8 mouse cellular contexts compared by ENCODE assay signal in genomic region chr7:27859301-27860251, GRCm38 (mm10). TPM values are rescaled to one million over a fixed set of nuclear protein-coding genes. Genes with fewer than 3 reads are reported as not detected.
A peak's percentile ranks its signal among the peaks of the same experiment; 100 is the strongest.
DNase-seq lines count a peak whose midpoint lies in the region; ATAC-seq and TF ChIP-seq lines count a peak whose summit lies in the region.

No protein-coding gene starts in this region.

- H3K9me3 ChIP-seq in hindbrain, postnatal 0 days (ENCODE audit: low read length) = no peaks in the 10 kb centered on the region
- no peaks in the 10 kb centered on the region for H3K9me3 ChIP-seq in megakaryocyte, embryonic 14.5 days

- no peak overlapping the region for H3K27ac ChIP-seq in cerebellum, adult 2 months (ENCODE audit: insufficient read depth, low read length)
- peak overlapping the region; percentile 81 for H3K27ac ChIP-seq in embryonic fibroblast, embryonic 13.5 days (ENCODE audit: insufficient read depth, low read length)
- H3K27ac ChIP-seq in hindbrain, postnatal 0 days = peak overlapping the region; percentile 51; the same call in 1 of the 2 replicates

- no peak for TF ChIP-seq CTCF in cerebellum, adult 2 months (IDR thresholded peaks at IDR 0.05; ENCODE audit: borderline replicate concordance, insufficient read depth, low read depth, low read length)
- TF ChIP-seq CTCF in C2C12 (IDR thresholded peaks at IDR 0.05; ENCODE audit: control insufficient read depth, insufficient read depth, insufficient read length) = no peak
- TF ChIP-seq CTCF in embryonic fibroblast, embryonic 13.5 days (IDR thresholded peaks at IDR 0.05; ENCODE audit: borderline replicate concordance, insufficient read depth, low read length) = no peak
- no peak for TF ChIP-seq CTCF in hindbrain, postnatal 0 days (IDR thresholded peaks at IDR 0.05; ENCODE audit: low read depth)

- peak; percentile 43; the same call in 1 of the 2 replicates for ATAC-seq in hindbrain, postnatal 0 days

- DNase-seq in cerebellum, adult 2 months = peak in 1 of 2 experiments; percentile 30
- no peak for DNase-seq in cerebellum, adult 18-20 months
- DNase-seq in hindbrain, postnatal 0 days (ENCODE audit: low spot score) = peak; percentile 21
- no peak for DNase-seq in thymus, postnatal 36 days
- DNase-seq in urinary bladder, adult 2 months (ENCODE audit: low spot score) = no peak

- peak overlapping the region; percentile 75 for H3K4me2 ChIP-seq in hindbrain, postnatal 0 days (ENCODE audit: low read depth, low read length)

- H3K79me3 ChIP-seq in C2C12 (ENCODE audit: low read depth) = no peaks in the 10 kb centered on the region

- TF ChIP-seq POLR2A in cerebellum, adult 2 months (IDR thresholded peaks at IDR 0.05; ENCODE audit: borderline replicate concordance, insufficient read depth, low read length) = no peak
- no peak for TF ChIP-seq POLR2A in embryonic fibroblast, embryonic 13.5 days (IDR thresholded peaks at IDR 0.05; ENCODE audit: low read depth, low read length)

- WGBS in cerebellum, adult 2 months = 5% methylated on average over 10 of the region's 10 CpGs
- 24% methylated on average over 10 of the region's 10 CpGs for WGBS in hindbrain, postnatal 0 days

- no peaks in the 10 kb centered on the region for H3K27me3 ChIP-seq in cerebellum, adult 2 months (ENCODE audit: control insufficient read depth, insufficient read depth, low read length)
- H3K27me3 ChIP-seq in C2C12 (ENCODE audit: control insufficient read depth, insufficient read depth, insufficient read length) = no peaks in the 10 kb centered on the region
- H3K27me3 ChIP-seq in hindbrain, postnatal 0 days (ENCODE audit: insufficient read depth, low read length) = no peaks in the 10 kb centered on the region
- no peaks in the 10 kb centered on the region for H3K27me3 ChIP-seq in megakaryocyte, embryonic 14.5 days (replicated peaks)

- H3K79me2 ChIP-seq in C2C12 (ENCODE audit: control insufficient read depth, insufficient read depth) = no peaks in the 10 kb centered on the region

- no peaks in the 10 kb centered on the region for H3K4me1 ChIP-seq in cerebellum, adult 2 months (ENCODE audit: control insufficient read depth, insufficient read depth, low read length)
- no peaks in the 10 kb centered on the region; the same call in none of the 2 replicates for H3K4me1 ChIP-seq in embryonic fibroblast, embryonic 13.5 days (ENCODE audit: control insufficient read depth, insufficient read depth, low read length)
- no peaks in the 10 kb centered on the region for H3K4me1 ChIP-seq in hindbrain, postnatal 0 days (ENCODE audit: insufficient read depth, low read length)
- H3K4me1 ChIP-seq in megakaryocyte, embryonic 14.5 days = peaks cover 23% of the 10 kb centered on the region

- H3ac ChIP-seq in C2C12 (ENCODE audit: control insufficient read depth, insufficient read length, low read depth) = peak overlapping the region; percentile 44

- H3K9ac ChIP-seq in hindbrain, postnatal 0 days (replicated peaks; ENCODE audit: low read length) = peak overlapping the region; percentile 43; the same call in 1 of the 2 replicates

- H3K4me3 ChIP-seq in cerebellum, adult 2 months (replicated peaks; ENCODE audit: insufficient read depth, low read depth, low read length) = peak overlapping the region; percentile 79
- peak overlapping the region; percentile 37 for H3K4me3 ChIP-seq in C2C12 (ENCODE audit: insufficient read depth, poor library complexity, severe bottlenecking)
- peak overlapping the region; percentile 70 for H3K4me3 ChIP-seq in embryonic fibroblast, embryonic 13.5 days (ENCODE audit: insufficient read depth, low read length)
- peak overlapping the region; percentile 44 for H3K4me3 ChIP-seq in hindbrain, postnatal 0 days (ENCODE audit: low read length)
- peak overlapping the region; percentile 95 for H3K4me3 ChIP-seq in megakaryocyte, embryonic 14.5 days (replicated peaks)

- H3K36me3 ChIP-seq in C2C12 (ENCODE audit: control insufficient read depth, insufficient read depth) = peaks cover 4% of the 10 kb centered on the region
- no peaks in the 10 kb centered on the region for H3K36me3 ChIP-seq in hindbrain, postnatal 0 days (ENCODE audit: insufficient read depth, low read length)
- H3K36me3 ChIP-seq in megakaryocyte, embryonic 14.5 days (replicated peaks; ENCODE audit: low read length) = peaks cover 11% of the 10 kb centered on the region

TF ChIP-seq in C2C12, 6 proteins besides CTCF, POLR2A, EP300 and RAD21:
- no peak for TF ChIP-seq MYOD1 (IDR thresholded peaks at IDR 0.05; ENCODE audit: control insufficient read depth, insufficient read length, low read depth)
- no peak for TF ChIP-seq MYOG (IDR thresholded peaks at IDR 0.05; ENCODE audit: control insufficient read depth, extremely low read depth, insufficient read length)
- no peak for TF ChIP-seq FOSL1 (IDR thresholded peaks at IDR 0.05; ENCODE audit: insufficient read depth, low read length, poor library complexity, severe bottlenecking)
- no peak for TF ChIP-seq USF1 (IDR thresholded peaks at IDR 0.05; ENCODE audit: low read depth)
- no peak for TF ChIP-seq CEBPB (IDR thresholded peaks at IDR 0.05; ENCODE audit: low read depth)
- TF ChIP-seq MAX (IDR thresholded peaks at IDR 0.05) = no peak

RNA-seq across cellular contexts. Expression of gene Zfp607a, which starts 2.2 kb away (rescaled TPM):
- 0.62 and 0.70 TPM in 2 replicates for polyA plus RNA-seq in cerebellum, adult 2 months (2012; rRNA removed)
- 0.69 TPM for polyA plus RNA-seq in C2C12 (2012; fragmentation: generic; extraction: Trizol)
- polyA plus RNA-seq in embryonic fibroblast, embryonic 13.5 days (2011; ENCODE audit: insufficient read length, low read depth, missing spikeins) = 3.5 and 3.8 TPM in 2 replicates
- total RNA-seq in hindbrain, postnatal 0 days (2014; rRNA removed) = 1.5 and 2.1 TPM in 2 replicates
- 0.39 and 0.90 TPM in 2 replicates for polyA plus RNA-seq in hindbrain, postnatal 0 days (2015; fragmentation: Nextera tagmentation; extraction: Ambion mirVana)
- polyA plus RNA-seq in megakaryocyte, embryonic 14.5 days (2012; ENCODE audit: insufficient read depth, low replicate concordance) = not detected in 2 replicates
- polyA plus RNA-seq in urinary bladder, adult 2 months (2012; rRNA removed) = 3.1 and 3.3 TPM in 2 replicates

RNA-seq across cellular contexts. Expression of gene Zfp59, which starts 21.2 kb away (rescaled TPM):
- polyA plus RNA-seq in cerebellum, adult 2 months (2012; rRNA removed) = 4.0 and 4.4 TPM in 2 replicates
- polyA plus RNA-seq in C2C12 (2012; fragmentation: generic; extraction: Trizol) = 0.85 TPM
- 3.1 and 4.1 TPM in 2 replicates for polyA plus RNA-seq in embryonic fibroblast, embryonic 13.5 days (2011; ENCODE audit: insufficient read length, low read depth, missing spikeins)
- 3.7 and 6.7 TPM in 2 replicates for total RNA-seq in hindbrain, postnatal 0 days (2014; rRNA removed)
- 4.1 and 5.1 TPM in 2 replicates for polyA plus RNA-seq in hindbrain, postnatal 0 days (2015; fragmentation: Nextera tagmentation; extraction: Ambion mirVana)
- polyA plus RNA-seq in megakaryocyte, embryonic 14.5 days (2012; ENCODE audit: insufficient read depth, low replicate concordance) = not detected in 2 replicates
- polyA plus RNA-seq in urinary bladder, adult 2 months (2012; rRNA removed) = 3.8 TPM in 2 replicates

RNA-seq across cellular contexts. Expression of gene Zfp626, which starts 52.6 kb away (rescaled TPM):
- 3.7 and 3.9 TPM in 2 replicates for polyA plus RNA-seq in cerebellum, adult 2 months (2012; rRNA removed)
- 1.2 TPM for polyA plus RNA-seq in C2C12 (2012; fragmentation: generic; extraction: Trizol)
- 8.6 and 10.6 TPM in 2 replicates for polyA plus RNA-seq in embryonic fibroblast, embryonic 13.5 days (2011; ENCODE audit: insufficient read length, low read depth, missing spikeins)
- 4.5 and 4.7 TPM in 2 replicates for total RNA-seq in hindbrain, postnatal 0 days (2014; rRNA removed)
- 1.1 TPM in 2 replicates for polyA plus RNA-seq in hindbrain, postnatal 0 days (2015; fragmentation: Nextera tagmentation; extraction: Ambion mirVana)
- polyA plus RNA-seq in megakaryocyte, embryonic 14.5 days (2012; ENCODE audit: insufficient read depth, low replicate concordance) = 0.03 TPM in 1 of 2 replicates, not detected in the other
- 4.3 and 5.3 TPM in 2 replicates for polyA plus RNA-seq in urinary bladder, adult 2 months (2012; rRNA removed)

Comparison
In these comparisons a context has a peak if more than half of its experiments do, and no peak if none do; other contexts are left out.
1. H3K4me3 ChIP-seq: peak in every context shown above with its lines; median percentile 95 in megakaryocyte, embryonic 14.5 days; 79 in cerebellum, adult 2 months; 70 in embryonic fibroblast, embryonic 13.5 days; 44 in hindbrain, postnatal 0 days; 37 in C2C12.